Mouse (Mus musculus) T-helper 1 cell (primary cell): ENCODE results near the gene Cmtm3.

ENCODE experiments used
- in situ Hi-C: fragments of 300-600 bp; cut with MboI, MseI; formaldehyde crosslinking; loops from one replicate; pipeline ENCODE4 v1.15.1; 2025; ENCODE audit warnings: high pct_unique_total_duplicates

Cmtm3 gene

DNA sequence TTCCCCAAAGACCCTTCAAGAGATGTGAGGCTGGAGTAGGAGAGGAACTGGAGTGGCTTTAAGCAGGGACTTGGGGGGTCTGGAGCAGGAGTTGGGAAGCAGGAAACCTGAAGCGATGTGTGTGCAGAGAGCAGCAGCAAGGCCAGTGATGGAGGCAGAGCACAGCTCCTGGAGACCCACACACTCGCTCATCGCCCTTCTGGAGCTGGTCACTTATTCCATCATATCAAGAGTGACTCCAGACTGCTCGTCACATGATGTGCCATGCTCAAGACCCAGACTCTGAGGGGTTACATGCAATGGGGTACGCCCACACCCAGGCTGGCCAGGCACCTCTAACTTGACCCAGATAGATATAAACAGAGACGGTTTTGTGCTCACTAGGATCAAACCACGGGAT lies 41.1 kb downstream of the Cmtm3 start:
- in situ Hi-C loops = no loop called here

DNA sequence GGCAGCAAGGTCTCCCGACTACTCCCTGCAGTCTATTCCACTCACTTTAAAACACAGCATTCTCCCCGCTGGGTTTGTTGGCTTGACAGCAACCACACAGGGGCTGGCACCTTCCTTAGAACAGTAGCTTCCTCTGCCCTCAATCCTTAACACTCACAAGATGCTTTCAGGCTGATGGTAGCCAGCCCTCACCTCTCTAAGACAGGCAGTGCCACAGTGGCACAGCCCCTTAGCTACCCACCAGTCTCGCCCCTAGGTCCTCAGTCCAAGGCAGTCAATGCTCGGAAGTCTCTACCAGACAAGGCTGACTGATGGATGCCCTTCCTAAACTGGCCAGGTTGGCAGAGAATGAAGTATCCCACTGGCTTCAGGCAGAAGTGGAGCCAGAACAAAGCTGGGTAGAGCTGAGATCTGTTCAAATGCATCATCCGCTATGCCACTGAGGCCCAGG lies 41.8 kb downstream of the Cmtm3 start:
- in situ Hi-C loops = no loop called here

DNA sequence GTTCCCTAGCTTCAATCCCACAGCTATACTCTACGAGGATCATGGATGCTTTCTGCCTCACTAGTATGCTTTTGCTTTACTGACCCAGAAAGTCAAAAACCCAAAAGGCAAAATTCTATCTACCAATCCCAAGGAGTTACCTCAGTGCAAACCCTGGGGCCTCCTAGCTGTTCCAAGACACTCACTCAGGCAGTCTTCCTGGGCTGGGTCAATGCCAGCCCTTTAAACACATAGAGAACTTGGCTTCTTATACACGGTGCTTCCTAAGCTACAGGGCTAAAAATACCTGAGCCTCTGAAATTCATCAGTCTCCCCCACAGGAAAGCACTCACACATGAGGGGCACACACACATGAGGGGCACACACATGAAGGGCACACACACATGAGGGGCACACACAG lies 44.1 kb downstream of the Cmtm3 start:
- in situ Hi-C loops = no loop called here

DNA sequence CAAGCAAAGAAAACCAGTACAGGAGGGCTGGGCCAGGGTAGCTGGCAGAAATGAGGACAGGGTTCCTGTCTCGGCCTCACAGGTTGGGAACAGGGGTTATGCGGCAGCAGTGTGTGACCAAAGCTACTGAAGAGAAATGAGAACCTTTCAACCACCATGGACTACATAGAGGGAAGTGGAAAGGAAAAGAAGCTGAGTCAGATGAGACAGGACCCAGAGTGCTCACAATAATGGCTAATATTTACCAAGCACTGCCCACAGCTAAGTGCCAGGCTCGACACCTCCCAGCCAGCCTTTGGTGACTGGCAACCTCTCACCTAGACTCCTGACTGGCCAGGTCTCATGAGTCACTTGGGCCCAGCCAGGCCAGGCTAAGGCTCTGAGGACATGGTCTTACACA lies 44.8 kb downstream of the Cmtm3 start:
- in situ Hi-C loops = no loop called here

DNA sequence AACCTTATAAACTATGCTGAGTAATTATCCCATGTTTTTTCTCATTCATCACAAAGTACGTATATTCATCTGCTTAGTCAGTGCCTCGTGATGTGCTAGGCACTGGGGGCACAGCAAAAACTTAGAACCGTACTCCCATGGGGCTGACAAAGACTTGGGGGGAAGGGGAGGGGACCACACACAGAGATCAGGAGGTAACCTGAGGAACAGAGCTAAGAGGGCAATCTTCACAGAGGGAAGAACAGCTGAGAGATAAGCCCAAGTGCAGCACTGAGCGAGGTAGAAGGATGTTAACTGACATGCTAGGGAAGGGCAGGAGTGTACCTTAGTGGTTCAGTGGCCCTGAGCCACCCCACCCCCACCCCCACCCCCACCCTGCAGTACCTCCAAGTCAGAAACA lies 47.5 kb downstream of the Cmtm3 start:
- in situ Hi-C loops = no loop called here

DNA sequence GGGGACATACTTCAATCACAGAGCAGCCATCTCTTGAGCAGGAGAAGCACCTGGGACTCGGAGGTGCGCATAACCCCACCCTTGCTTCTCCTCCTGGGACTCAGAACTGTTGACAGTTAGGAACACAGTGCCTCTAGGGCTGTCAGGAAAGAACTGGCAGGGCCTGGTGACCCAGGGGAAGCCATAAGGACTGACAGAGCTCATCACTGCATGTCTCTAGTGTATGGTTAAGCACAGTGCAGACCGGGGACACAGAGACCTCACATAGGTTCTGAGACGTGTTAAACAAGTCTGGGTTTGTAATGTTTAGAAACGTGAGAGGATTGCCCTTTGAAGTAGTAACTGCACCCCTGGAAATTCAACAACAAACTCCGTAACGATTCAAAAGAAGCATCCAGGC lies 48.3 kb downstream of the Cmtm3 start:
- in situ Hi-C loops = no loop called here

DNA sequence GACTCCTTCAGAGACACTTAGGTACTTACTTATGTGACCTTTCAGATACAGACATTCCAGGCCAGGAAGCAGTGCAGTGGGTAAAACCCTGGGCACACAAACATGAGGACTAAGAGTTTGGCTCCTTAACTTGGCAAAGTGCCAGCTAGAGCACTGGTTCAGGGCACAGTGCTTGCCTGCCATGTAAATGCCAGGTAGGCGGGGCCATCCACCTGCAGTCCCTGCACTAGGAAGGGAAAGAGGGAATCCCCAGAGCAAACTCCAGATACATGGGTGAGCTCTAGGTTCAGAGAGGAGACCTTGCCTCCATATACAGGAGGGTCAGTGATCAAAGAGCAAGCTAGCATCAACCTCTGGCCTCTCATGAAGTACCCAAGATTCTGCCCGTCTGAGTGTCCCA lies 48.8 kb downstream of the Cmtm3 start:
- in situ Hi-C loops = no loop called here

DNA sequence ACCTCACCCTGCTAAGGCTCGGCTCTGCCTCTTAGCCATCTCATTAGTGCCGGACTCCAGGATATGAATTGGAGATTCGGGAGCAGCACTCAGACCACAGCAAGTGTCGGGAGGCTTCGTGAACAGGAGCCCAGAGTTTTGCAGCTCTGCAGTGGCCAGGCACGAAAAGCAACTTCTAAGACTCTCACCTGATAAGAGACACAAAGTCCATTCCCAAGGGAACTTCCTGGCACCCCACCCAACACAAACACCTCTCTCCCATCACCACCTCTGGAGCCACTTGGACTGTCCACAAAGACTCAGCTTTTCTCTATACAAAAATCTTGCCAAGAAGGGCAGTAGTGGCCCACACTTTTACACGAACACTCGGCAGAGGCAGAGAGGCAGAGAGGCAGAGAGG lies 51.0 kb downstream of the Cmtm3 start:
- in situ Hi-C loops = no loop called here

DNA sequence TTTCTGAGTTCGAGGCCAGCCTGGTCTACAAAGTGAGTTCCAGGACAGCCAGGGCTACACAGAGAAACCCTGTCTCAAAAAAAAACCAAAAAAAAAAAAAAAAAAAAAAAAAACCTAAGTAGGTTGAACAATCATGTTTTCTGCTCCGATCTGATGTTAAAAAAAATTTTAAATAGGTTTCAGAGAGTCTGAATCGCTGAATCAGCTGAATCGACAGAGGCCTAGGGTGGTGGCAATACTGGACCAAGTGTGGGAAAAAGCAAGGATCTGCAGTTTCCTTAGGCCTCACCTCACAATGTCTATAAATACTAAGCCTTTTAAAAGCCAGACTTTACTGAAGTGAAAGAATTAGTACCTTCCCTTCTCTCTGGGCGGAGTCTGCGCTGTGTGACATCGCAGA lies 53.9 kb downstream of the Cmtm3 start:
- in situ Hi-C loops = no loop called here

DNA sequence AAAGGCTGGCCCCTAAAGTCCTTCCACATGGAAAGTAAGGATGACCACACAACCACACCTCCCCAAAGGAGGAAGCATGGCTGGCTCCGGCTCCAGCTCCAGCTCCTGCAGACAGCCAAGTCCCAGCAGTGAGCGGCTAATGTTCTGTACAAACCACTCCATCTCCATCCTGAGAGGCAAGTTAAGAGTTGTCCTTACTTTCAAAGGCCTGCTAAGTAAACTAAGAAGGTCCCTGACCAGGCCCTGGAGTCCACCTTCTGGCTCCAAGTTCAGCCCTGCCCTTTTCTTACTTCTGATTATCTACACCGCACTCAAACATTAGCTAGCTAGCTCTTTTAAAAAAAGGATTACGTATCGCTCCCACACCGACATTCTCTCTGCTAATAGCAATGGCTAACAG lies 54.6 kb downstream of the Cmtm3 start:
- in situ Hi-C loops = no loop called here

DNA sequence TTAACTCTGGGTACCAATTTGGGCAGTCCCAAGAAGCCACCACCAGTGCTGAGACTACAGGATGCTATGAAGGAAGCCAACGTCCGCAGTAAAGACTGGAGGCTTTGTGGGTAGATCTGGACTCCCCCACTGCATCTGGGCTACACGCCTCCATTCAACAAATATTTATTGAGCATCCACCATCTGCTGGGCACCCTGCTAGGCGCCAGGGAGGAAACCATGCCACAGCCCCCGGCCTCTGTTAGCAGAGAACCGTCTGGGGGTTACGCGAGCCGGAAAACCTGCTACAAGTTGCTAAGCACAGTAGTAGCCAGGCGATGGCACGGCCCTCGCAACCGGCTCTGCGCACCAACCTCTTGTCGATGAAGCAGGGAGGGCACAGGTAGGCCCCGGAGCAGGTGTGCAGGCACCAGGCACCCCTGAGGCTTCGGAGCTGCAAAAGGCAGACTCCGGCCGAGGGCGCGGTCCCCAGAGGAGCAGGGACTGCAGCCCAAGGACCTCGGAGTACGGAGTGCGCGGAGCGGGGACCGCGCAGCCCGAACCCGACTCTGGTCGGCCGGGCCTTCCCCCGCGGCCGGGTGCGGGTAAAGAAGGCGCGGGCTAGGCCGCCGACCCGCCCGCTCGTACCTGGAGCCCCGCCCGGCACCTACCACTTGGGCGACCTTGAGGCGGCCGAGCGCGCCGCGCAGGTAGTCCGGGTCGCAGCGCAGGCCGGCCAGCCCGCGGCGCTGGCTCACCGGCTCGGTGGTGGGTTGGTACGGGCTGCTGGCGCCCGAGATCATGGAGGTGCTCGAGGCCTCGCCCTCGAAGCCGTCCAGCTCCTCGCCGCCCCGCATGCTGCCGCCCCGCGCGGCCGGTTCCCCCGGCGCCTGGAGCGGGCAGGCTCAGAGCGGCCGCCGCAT lies 55.8 kb downstream of the Cmtm3 start:
- in situ Hi-C loops = no loop called here

DNA sequence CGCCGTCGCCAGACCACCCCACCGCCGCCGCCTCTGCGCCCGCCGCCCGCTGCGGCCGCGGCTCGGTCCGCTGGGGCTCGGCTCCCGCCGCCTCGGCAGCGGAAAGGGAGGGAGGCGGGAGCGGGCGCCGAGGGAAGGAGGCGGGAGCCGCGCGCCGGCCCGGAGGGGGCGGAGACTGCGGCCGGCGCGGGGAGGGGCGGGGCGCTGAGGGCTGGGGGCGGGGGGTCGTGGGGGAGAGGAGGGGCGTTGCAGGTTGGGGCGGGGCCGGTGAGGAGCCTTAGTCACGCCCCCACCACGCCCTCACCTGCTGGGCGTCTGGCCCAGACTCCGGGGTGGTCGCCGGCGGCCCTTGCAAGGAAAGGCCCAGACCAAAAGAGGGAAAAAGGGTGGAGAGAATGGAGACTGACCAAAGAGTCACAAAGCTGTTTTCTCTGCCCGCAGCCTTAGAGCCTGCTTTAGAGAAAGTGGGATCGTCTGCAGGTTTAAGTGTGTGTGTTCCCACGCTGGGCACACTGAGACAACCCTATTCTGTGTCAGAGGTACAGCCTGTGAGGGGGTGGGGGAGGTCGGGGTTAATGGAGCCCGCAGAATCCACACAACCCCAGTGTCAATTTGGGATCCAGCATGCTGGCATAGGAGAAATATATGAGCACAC lies 56.6 kb downstream of the Cmtm3 start, which contains the start of gene Cmtm4:
Gene Cmtm4 (minus strand): TSS at position 105 of the 655 bp plus-strand sequence.
- in situ Hi-C loops = no loop called here
